Mouse (Mus musculus) frontal cortex, postnatal 25 days (tissue): Measurements from ENCODE around the gene Cd47.

Source experiments
- DNase-seq, 2 experiments: peaks; one replicate each; pipeline ENCODE4 v3.0.0; 2022; ENCODE audit warnings: low spot score in 2 of 2

Cd47 gene

DNA sequence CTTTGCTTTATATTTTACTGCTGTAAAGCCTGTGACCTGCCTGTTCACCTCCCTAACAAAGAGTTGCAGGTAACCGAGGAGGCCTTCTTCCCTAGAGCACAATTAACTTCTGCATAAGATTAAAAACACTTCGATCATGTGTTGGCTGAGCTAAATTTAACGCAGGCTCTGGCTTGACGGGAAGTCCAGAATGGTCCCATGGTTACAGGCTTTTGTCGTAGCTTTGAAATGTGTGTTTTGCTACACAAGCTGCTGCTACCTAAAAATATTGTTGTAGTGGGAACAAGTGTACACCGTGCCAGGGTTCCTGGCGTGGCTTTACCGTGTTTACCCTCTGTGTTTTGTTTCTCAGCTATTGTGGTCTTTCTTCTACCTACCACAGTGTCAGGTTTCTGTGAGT is 109.2 kb downstream of the Cd47 start:
- no peak for DNase-seq

DNA sequence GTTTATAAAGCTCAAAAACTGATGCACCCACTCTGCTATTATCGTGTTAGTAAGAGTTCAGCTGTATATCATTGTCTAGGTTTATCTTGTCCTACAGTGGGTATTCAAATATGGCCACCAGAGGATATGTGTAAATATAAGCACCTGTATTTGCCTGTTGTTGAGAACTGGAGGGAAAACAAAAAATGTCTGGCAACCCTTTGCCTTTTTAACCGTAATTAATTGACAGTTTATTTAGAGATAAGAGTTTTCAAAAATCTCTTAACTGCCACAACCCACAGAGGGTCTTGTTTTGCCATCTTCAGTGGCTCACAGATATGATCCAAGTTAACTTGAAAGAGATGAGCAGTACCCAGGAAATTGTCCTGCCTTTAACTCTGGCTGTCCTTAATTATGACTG is 113.8 kb downstream of the Cd47 start:
- no peak for DNase-seq

DNA sequence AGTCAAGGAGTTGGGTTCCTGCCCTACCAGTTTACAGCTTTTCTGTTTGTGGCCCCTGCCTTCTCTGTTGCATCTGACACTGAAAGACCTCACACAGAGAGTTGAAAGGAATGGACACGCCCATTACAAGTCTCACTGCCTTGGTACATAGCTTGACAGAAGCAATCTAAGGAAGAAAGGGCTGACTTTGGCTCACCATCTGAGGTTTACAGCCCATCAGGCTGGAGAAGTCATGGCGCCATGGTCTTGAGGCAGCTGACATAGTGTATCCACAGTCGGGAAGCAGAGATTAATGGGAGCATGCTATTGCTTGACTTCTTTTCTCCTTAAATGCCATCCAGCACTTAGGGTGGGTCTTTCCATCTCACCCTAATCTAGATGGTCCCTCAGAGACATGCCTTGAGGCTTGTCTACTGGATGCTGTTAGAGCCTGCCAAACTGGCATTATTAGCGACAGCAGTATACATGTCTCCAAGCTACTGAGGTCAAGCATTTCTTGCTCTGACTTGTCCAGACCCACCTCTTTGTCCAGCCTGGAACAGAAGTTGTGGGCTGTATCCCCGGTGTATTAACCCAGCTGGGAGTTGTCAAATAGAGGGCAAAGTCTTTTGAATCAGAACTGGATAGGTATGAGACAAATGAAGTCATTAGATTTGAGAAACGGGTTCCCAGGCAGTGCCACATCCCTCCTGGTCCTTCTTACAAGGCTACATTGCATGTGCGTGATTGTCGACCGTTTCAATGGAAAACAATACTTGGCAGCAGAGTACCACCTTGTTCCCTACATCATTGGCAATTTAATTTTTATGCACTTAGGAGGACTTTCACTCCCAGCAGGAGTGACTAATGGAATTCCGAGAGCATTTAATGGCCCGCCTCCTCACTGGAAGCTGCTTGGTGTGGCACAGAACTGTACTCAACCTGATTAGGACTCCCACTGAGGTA is 115.5 kb downstream of the Cd47 start:
- no peak for DNase-seq

DNA sequence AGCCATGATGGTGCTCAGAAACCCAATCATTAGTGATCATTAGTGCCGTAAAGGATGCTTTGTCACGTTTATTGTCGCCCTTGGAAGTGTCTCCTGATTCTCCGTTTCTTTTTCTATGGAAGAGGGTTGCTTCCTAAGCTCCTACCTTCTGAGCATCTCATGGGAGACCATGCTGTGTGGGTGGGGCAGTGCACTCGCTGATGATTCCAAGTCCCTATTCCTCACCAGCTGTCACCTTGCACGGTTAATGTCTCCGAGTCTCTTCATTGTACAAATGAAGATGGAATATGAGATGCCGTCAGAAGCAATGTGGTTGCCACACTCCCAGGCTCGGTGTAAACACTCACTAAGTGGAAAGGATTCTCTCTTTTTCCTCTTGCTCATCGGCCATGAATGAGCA is 119.9 kb downstream of the Cd47 start:
- no peak for DNase-seq

DNA sequence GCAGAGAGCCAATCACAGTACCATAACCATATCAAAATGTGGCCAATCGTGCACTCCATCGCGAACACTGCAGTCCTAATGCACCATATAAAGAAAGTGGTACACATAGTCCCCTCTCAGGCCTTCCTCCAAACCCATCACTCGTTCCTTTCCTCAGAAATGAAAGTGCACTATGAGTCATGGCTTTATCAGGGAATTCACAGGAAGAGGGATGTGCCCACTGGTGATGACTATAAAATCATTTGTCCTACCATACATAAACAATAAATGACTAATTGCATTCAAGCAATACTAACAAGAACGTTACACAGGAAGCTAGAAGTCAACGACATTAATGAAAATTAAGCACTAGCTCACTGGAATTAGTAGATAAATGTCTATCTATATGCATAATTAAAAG is 121.3 kb downstream of the Cd47 start:
- DNase-seq, result no peak

DNA sequence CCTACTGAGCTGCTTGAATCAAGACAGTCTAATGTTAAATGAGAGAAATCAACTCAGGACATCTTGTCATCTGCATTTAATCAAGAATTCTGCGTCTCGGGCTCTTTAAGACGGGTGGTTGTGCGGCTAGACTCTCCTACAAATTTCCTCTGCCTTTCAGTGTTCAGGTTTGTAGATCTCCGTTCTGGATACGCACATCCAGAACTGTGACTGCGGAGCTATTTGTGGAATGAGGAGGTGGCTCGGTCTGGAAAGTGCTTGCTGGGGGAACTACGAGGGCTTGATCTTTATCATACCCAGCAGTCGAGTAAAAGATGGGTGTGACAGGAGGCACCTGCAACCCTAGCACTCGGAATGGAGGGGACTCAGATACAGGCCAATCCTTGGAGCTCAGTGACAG is 121.8 kb downstream of the Cd47 start:
- DNase-seq, result no peak

DNA sequence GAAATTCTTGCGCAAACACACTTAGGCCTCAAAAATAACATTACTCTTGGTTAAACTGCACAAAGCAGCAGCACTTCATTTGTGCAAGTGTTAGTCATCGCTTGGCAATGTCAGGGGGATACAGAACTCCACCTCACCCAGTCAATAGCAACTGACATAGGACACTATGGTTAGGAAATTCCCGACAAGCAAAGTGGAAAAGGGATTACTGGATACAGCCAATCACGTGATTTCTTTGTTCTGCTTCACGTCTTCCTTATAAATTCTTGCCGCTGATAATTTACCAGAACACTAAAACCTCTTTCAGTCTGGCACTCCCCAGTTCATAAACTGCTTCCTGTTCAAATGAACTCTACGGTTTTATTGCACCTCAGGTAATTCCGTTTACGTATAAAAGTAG is 123.4 kb downstream of the Cd47 start:
- DNase-seq, result no peak

DNA sequence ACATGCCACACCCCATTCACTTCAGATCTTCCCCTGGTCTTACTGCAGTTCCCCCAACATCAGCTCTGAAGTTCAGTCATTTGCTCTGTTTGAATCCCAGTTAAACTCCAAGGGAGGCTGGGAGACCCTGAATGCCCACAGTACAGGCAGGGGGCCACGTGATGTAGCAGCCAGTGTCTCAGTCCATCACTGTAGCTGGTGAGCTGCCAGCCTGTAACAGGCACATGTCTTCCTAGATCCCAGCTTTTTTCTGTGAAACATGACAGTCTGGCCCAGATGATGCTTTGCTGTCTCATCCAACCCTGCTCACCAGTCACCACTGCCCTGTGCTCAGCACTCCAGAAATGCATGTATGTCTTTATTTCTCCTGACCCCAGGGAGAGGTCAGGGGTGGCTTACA is 124.6 kb downstream of the Cd47 start:
- no peak for DNase-seq

DNA sequence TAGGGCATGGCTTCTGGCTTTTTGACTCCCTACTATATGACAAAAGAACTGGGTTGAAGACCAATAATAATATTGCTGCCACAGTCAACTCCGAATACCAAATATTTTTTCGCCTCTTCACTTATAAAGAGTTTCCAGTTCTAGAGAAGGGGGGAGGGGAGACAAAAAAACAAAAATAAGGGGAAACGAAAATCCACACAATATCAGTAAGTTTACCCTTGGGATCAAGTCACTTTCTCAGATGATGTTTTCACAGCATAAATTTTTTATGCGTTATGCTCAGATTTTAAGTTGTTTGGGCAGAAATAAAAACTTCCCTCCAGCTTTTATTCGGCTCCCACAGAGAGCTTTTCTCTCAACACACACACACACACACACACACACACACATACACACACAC is 132.9 kb downstream of the Cd47 start:
- no peak for DNase-seq

DNA sequence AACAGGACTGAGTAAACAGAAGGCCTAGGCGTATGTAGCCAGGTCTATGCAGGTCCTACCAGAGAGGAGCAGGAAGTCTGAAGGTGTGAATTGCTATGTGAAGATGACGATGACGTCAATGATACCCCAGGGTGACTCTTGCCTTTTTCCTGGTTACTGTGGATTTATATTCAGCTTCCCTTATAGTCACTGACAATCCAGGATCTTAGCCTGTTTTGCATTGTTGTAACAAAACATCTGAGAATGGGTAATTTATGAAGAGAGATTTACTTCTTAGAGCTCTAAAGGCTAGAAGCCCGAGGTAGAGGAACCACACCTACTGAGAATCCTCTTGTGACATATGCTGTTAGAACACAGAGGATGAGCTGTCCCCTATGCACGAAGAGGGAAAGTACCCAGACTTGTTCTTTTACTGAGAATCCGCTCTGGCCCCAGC is 135.7 kb downstream of the Cd47 start:
- no peak for DNase-seq

DNA sequence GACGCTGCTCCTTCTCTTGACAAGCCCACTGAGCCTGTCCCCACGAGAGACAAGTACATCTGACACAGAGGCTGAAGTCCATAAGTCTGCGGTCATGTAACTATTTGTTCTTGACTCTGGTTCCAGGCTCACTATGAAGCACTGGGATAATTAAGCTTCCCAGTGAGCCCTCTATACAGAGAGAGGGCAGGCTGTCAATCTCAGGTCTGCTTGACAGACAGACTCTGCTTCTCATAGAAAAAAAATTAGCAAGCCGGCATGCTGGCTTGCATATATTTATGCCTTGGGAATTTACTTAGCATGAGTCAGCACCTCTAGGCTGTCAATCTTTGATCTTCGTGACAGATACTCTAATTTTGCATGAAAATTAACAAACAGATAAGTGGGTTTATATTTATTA is 136.5 kb downstream of the Cd47 start:
- no peak for DNase-seq

DNA sequence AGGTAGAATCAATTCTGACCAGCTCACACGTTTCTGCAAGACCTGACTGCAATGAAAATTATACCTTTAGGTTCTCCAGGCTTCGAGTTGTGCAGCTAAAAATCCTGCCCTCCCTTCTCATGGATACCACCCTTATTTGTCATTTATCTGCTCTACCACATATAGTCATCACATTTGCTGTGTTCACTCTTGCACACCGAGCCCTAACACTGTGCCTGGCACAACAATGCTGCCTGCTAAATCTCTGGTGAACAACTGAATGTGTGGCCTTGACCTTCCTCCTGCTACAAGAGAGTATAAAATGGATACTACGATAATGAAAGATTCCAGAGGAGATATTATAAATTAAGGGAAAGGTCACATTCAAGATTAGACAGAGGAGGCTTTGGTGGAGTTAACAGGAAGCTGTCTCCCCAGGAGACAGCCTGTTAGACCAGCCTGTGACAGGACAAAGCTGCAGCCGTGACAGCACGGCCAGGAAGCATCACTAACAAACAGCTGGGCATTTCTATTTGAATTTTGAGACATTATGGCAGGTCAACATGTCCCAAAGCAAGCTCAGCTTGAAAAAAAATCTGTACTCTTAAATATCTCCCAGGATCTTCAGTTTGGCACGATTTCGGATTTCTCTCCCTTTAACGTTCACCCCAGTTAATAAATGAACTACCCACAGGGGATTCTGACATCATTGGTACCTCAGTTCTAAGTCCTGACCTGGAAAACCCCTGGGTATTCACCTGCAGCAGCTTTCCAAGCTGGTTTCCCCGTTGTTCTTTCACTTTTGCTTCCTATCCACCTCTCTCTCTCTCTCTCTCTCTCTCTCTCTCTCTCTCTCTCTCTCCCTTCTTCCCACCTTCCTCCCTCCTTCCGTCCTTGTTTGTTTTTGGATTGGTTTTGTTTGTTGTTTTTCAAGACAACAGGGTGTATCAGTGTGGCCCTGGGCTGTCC is 137.2 kb downstream of the Cd47 start:
- no peak for DNase-seq

DNA sequence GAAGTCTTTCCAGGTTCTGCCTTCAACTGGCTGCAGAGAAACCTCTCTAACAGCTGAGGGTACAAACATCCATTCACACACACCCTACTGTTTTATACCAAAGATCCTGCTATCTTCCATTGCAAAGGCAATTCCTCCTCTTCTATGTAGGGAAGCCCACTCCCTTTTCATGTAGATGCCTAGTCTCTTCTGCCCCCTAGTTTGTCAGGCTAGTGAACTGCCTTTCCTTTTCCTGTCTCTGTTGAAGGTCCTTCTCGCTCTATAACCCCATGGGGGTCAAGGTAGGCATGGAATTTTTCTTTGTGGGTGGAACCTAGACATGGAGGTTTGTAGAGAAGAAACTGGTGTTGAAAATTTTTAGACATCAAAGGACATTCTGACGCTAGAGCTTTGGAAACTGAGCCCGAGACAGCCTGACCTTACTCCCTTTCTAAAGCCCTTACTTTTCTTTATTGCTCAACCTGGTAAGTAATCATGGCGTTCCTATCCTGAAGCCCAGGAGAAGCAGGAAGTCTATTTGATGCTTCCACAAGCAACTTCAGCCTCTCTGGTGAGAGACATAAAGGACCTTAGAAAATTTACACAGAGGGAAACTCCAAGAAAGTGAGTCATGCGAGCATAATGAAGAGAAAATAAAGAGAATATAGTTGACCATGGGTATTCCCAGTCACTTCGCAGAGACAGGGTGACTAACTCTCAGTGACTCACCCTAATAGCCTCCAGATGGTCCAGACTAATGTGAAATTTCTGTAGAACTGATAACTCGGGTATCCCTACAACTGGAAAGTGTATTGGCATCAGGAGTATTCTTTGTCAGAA is 138.4 kb downstream of the Cd47 start:
- DNase-seq, result no peak

DNA sequence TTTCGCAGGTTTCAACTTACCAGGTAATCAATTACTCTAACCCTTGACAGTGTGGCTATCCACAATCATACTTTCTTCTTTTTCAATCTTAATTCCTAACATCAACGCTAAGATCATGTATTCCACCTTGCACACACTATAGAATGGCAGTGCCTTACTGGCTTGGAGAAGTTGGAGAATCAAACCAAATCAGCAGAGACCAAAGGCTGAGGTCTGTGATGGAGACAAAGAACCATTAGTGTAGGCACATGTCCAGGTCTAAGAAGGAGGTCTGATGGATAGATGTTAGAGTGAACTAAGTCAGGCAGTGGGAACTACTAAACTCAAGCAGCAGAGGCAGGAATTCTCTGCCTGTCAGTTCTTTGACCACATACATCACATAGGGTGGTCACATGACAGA is 139.0 kb downstream of the Cd47 start:
- no peak for DNase-seq

DNA sequence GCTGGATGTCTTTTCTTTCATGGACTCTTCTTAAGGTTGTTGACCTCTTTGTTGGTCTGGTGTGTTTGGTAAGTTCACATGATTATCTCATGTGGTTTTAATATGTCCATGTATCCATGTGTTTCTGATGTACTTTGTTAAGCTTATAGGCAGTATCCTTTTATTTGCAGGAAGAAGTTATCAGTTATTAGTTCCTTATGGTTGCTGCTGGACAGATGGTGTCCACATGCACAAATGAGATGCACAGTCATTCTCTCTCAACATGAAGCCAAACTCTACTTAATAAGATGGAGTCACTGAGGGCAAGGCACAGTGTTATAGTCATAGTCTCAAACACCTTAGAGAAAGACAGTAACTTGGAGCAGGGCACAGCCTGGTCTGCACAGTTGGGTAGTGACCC is 140.1 kb downstream of the Cd47 start:
- DNase-seq, result no peak

DNA sequence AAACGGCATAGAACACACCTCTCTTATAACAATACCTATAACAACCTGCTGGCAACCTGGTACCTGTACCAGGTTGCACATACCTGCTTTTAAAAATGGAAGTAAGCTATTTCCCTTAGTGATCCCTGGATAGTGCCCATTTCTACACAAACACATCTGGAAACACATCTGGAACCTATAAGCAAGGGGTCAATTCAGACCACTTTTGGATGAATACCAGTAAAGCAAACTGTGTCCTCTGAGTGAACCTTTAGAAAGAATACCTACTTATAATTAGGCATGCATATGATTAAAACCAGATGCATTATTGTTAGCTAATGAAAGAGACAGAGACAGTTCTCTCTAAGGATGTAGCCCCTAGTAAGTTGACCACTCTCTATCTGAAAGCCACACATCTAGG is 140.7 kb downstream of the Cd47 start:
- no peak for DNase-seq

DNA sequence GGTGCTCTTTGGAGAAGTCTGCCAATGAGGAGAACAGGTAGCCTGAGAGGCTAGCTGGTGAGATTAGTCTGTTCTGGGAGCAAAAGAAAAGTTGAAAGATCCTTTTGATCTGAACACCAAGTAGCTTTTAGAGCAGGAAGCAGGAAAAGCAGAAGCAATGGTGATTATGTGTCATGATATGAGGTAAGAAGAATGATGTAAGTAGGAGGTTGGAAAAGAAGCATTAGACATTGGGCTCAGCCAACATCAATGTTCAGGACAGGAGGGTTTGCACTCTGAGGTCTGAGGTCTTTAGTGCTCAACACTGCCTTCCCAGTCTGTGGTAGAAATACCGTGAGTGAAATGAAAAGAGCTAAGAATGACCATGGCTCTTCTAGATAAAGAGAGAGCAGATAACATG is 143.4 kb downstream of the Cd47 start:
- no peak for DNase-seq

DNA sequence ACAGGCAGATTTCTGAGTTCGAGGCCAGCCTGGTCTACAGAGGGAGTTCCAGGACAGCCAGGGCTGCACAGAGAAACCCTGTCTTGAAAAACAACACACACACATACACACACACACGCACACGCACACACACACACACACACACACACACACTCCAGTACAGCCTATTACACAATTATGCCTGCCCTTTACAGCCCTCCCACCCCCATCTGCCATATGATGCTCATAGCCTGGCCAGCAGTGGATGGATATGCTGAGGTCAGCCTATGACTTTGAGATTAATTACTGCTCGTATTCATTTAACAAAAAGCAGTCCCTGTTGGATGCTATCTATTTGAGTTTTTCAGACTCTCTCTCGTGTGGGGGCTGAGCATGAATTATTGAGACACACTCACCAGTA is 144.8 kb downstream of the Cd47 start:
- DNase-seq, result no peak

DNA sequence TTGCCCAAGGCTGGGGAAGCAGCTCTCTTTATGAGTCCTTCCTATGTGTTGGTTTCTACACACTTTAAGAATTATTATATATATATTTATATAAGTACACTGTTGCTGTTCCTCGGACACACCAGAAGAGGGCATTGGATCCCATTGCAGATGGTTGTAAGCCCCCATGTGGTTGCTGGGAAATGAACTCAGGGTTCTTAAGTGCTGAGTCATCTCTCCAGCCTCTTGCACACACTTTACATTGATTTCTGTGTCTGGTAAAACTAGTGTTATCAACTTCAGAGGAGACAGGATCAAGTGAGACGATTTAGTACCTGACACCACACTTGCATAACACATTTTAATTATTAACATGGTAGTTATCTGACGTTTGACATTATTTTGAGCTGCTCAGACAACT is 146.7 kb downstream of the Cd47 start:
- DNase-seq, result no peak

DNA sequence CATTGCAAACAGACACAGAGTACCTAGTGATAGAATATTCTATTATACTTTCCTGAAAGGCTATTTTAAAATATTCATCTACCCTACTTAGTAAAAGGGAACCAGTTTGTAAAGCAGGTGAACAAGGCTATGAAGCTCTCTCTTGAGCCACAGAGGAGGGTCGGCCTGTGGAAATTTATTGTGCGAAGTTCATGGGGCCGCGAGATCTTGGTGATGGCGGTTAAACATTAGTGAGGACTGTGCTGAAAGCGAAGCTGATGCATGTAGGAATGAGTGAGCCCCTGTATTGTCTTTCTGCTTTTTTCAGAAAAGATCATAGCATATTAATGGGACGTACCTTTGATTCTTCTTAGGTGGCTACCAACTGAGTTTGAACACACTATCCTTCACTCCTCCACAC is 147.3 kb downstream of the Cd47 start:
- DNase-seq, result no peak

DNA sequence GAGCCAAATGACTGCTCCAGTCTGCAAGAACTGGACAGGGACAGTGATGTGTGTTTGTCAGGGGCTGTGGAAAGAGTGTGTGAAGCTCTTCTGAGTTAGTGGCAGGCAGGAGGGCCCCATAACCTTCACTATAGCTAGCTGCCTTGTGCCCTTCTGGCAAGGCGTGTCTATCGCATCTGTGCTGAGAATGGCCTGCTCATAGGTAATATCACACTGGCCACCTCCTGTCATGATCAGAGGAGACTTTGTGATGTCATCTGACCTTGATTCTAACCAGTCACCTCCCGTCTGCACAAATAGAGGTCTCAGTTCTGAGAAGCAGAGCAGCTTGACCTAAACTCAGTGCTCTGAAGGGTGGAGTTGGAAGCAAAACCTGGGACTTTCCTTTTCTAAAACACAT is 148.0 kb downstream of the Cd47 start:
- DNase-seq, result no peak

DNA sequence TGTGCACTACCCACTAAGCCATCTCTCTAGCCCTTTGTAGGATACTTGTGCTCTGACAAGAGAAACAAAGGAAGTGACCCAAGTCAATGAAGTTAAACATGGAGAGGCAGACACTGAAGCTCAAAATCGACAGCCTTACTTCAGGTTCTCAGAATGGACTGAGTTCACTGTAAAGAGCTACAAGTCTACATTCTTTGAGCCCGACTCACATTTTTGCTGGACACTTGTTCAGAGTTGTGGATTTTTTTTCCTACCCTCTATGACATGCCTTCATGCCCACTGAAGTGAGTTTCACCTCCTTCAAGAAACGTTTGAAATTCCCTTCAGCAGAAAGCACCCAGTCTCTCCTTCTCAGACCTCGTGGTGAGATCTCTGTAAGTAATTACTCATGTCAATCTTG is 148.9 kb downstream of the Cd47 start:
- no peak for DNase-seq
